Mouse (Mus musculus): ENCODE data around the gene Spns1. TPM values are rescaled to one million over a fixed set of nuclear protein-coding genes. Genes with fewer than 3 reads are reported as not detected.
"Not testable (repeated sequence)": the region's sequence is repeated elsewhere in the genome, so short reads cannot be mapped to it uniquely, and the experiment has no call there.

Gene Spns1
- polyA plus RNA-seq, 1 experiment from 2014 or later: 39.5 TPM

GRCm38 (mm10) chr7:126411061-126411460 lies 33.8 kb upstream of the Spns1 start:
- no peak overlapping the region for H3K4me2 ChIP-seq (replicated peaks; ENCODE audit: low read depth, low read length)
- H3K9me3 ChIP-seq (ENCODE audit: control insufficient read depth, low read depth, low read length): no peaks in the 10 kb centered on the region
- no peak overlapping the region for H3K4me3 ChIP-seq (ENCODE audit: low read depth, low read length)
- 94% methylated on average over 4 of the region's 4 CpGs for WGBS
- H3K27ac ChIP-seq (ENCODE audit: low read length): no peak overlapping the region
- H3K36me3 ChIP-seq (ENCODE audit: control insufficient read depth, insufficient read depth, low read length): no peaks in the 10 kb centered on the region
- H3K4me1 ChIP-seq (ENCODE audit: control insufficient read depth, insufficient read depth, low read length): no peaks in the 10 kb centered on the region
- H3K27me3 ChIP-seq (ENCODE audit: control insufficient read depth, insufficient read depth, low read length): no peaks in the 10 kb centered on the region
- no peak overlapping the region for H3K9ac ChIP-seq (replicated peaks; ENCODE audit: low read depth, low read length)
- ATAC-seq (ENCODE audit: insufficient number of reproducible peaks, insufficient read depth, low FRiP score, low read depth): no peak

GRCm38 (mm10) chr7:126408686-126409085 lies 31.4 kb upstream of the Spns1 start:
- WGBS: 76% methylated on average over 2 of the region's 2 CpGs
- Histone ChIP-seq H3K9ac (replicated peaks; ENCODE audit: low read depth, low read length) (no peak overlapping the region), H3K4me1 (ENCODE audit: control insufficient read depth, insufficient read depth, low read length) (no peaks in the 10 kb centered on the region), H3K4me2 (replicated peaks; ENCODE audit: low read depth, low read length) (no peak overlapping the region), H3K4me3 (ENCODE audit: low read depth, low read length) (no peak overlapping the region), H3K36me3 (ENCODE audit: control insufficient read depth, insufficient read depth, low read length) (no peaks in the 10 kb centered on the region), H3K9me3 (ENCODE audit: control insufficient read depth, low read depth, low read length) (no peaks in the 10 kb centered on the region), H3K27me3 (ENCODE audit: control insufficient read depth, insufficient read depth, low read length) (no peaks in the 10 kb centered on the region), H3K27ac (ENCODE audit: low read length) (no peak overlapping the region)
- no peak for ATAC-seq (ENCODE audit: insufficient number of reproducible peaks, insufficient read depth, low FRiP score, low read depth)

- H3K36me3 ChIP-seq (ENCODE audit: control insufficient read depth, insufficient read depth, low read length); H3K9me3 ChIP-seq (ENCODE audit: control insufficient read depth, low read depth, low read length); H3K9ac ChIP-seq (replicated peaks; ENCODE audit: low read depth, low read length); H3K27ac ChIP-seq (ENCODE audit: low read length); H3K4me2 ChIP-seq (replicated peaks; ENCODE audit: low read depth, low read length); H3K4me3 ChIP-seq (ENCODE audit: low read depth, low read length); H3K4me1 ChIP-seq (ENCODE audit: control insufficient read depth, insufficient read depth, low read length); ATAC-seq (ENCODE audit: insufficient number of reproducible peaks, insufficient read depth, low FRiP score, low read depth); H3K27me3 ChIP-seq (ENCODE audit: control insufficient read depth, insufficient read depth, low read length): not testable (repeated sequence)
- 84% methylated on average over 8 of the region's 8 CpGs for WGBS
These were observed 25.3 kb upstream of the Spns1 start for GRCm38 (mm10) chr7:126402518-126402917.

GRCm38 (mm10) chr7:126399548-126399947 lies 22.3 kb upstream of the Spns1 start:
- H3K4me3 ChIP-seq (ENCODE audit: low read depth, low read length): no peak overlapping the region
- no peak overlapping the region for H3K4me2 ChIP-seq (replicated peaks; ENCODE audit: low read depth, low read length)
- H3K9ac ChIP-seq (replicated peaks; ENCODE audit: low read depth, low read length): no peak overlapping the region
- no peaks in the 10 kb centered on the region for H3K27me3 ChIP-seq (ENCODE audit: control insufficient read depth, insufficient read depth, low read length)
- H3K4me1 ChIP-seq (ENCODE audit: control insufficient read depth, insufficient read depth, low read length): peaks cover 5% of the 10 kb centered on the region; the same call in 1 of the 2 replicates
- no peak for ATAC-seq (ENCODE audit: insufficient number of reproducible peaks, insufficient read depth, low FRiP score, low read depth)
- H3K27ac ChIP-seq (ENCODE audit: low read length): no peak overlapping the region
- no peaks in the 10 kb centered on the region for H3K9me3 ChIP-seq (ENCODE audit: control insufficient read depth, low read depth, low read length)
- WGBS: 11% methylated on average over 5 of the region's 5 CpGs
- no peaks in the 10 kb centered on the region for H3K36me3 ChIP-seq (ENCODE audit: control insufficient read depth, insufficient read depth, low read length)

- 88% methylated on average over 4 of the region's 4 CpGs for WGBS
- Histone ChIP-seq H3K4me2 (replicated peaks; ENCODE audit: low read depth, low read length) (no peak overlapping the region), H3K27ac (ENCODE audit: low read length) (no peak overlapping the region), H3K9ac (replicated peaks; ENCODE audit: low read depth, low read length) (no peak overlapping the region), H3K27me3 (ENCODE audit: control insufficient read depth, insufficient read depth, low read length) (no peaks in the 10 kb centered on the region), H3K9me3 (ENCODE audit: control insufficient read depth, low read depth, low read length) (no peaks in the 10 kb centered on the region), H3K4me1 (ENCODE audit: control insufficient read depth, insufficient read depth, low read length) (peaks cover 5% of the 10 kb centered on the region; the same call in 1 of the 2 replicates), H3K36me3 (ENCODE audit: control insufficient read depth, insufficient read depth, low read length) (no peaks in the 10 kb centered on the region), H3K4me3 (ENCODE audit: low read depth, low read length) (no peak overlapping the region)
- no peak for ATAC-seq (ENCODE audit: insufficient number of reproducible peaks, insufficient read depth, low FRiP score, low read depth)
These were observed 20.6 kb upstream of the Spns1 start for GRCm38 (mm10) chr7:126397822-126398221.

GRCm38 (mm10) chr7:126397221-126397620 lies 20.0 kb upstream of the Spns1 start:
- no peak for ATAC-seq (ENCODE audit: insufficient number of reproducible peaks, insufficient read depth, low FRiP score, low read depth)
- H3K4me3 ChIP-seq (ENCODE audit: low read depth, low read length): no peak overlapping the region; the same call in 1 of the 2 replicates
- WGBS: 51% methylated on average over 6 of the region's 6 CpGs

GRCm38 (mm10) chr7:126396298-126397119 lies 19.3 kb upstream of the Spns1 start, which contains the start of gene Nfatc2ip:
Gene Nfatc2ip (minus strand): TSS chr7:126396737.
- H3K4me2 ChIP-seq (replicated peaks; ENCODE audit: low read depth, low read length): peak within 1 kb of the TSS; percentile 85
- H3K27ac ChIP-seq (ENCODE audit: low read length): no peak within 1 kb of the TSS
- peaks cover 5% of the 10 kb centered on the region; the same call in 1 of the 2 replicates for H3K4me1 ChIP-seq (ENCODE audit: control insufficient read depth, insufficient read depth, low read length)
- peak within 1 kb of the TSS; percentile 88 for H3K4me3 ChIP-seq (ENCODE audit: low read depth, low read length)
- no peaks in the 10 kb centered on the region for H3K9me3 ChIP-seq (ENCODE audit: control insufficient read depth, low read depth, low read length)
- H3K27me3 ChIP-seq (ENCODE audit: control insufficient read depth, insufficient read depth, low read length): no peaks in the 10 kb centered on the region
- peak within 1 kb of the TSS; percentile 55 for H3K9ac ChIP-seq (replicated peaks; ENCODE audit: low read depth, low read length)
- no peaks in the 10 kb centered on the region for H3K36me3 ChIP-seq (ENCODE audit: control insufficient read depth, insufficient read depth, low read length)
- ATAC-seq (ENCODE audit: insufficient number of reproducible peaks, insufficient read depth, low FRiP score, low read depth): peak; percentile 100
- 1% methylated on average over 59 of the region's 59 CpGs for WGBS

More at GRCm38 (mm10) chr7:126397221-126397620, 20.0 kb upstream of the Spns1 start:
- H3K9me3 ChIP-seq (ENCODE audit: control insufficient read depth, low read depth, low read length): no peaks in the 10 kb centered on the region
- H3K4me1 ChIP-seq (ENCODE audit: control insufficient read depth, insufficient read depth, low read length): peaks cover 5% of the 10 kb centered on the region; the same call in 1 of the 2 replicates
- H3K4me2 ChIP-seq (replicated peaks; ENCODE audit: low read depth, low read length): peak overlapping the region; percentile 17; the same call in 1 of the 2 replicates
- H3K27me3 ChIP-seq (ENCODE audit: control insufficient read depth, insufficient read depth, low read length): no peaks in the 10 kb centered on the region
- H3K27ac ChIP-seq (ENCODE audit: low read length): no peak overlapping the region
- no peak overlapping the region for H3K9ac ChIP-seq (replicated peaks; ENCODE audit: low read depth, low read length)
- H3K36me3 ChIP-seq (ENCODE audit: control insufficient read depth, insufficient read depth, low read length): no peaks in the 10 kb centered on the region

GRCm38 (mm10) chr7:126392086-126392884 lies 15.0 kb upstream of the Spns1 start:
- not testable (repeated sequence) for H3K36me3 ChIP-seq (ENCODE audit: control insufficient read depth, insufficient read depth, low read length); H3K27ac ChIP-seq (ENCODE audit: low read length); H3K4me1 ChIP-seq (ENCODE audit: control insufficient read depth, insufficient read depth, low read length); H3K9ac ChIP-seq (replicated peaks; ENCODE audit: low read depth, low read length); H3K4me2 ChIP-seq (replicated peaks; ENCODE audit: low read depth, low read length); ATAC-seq (ENCODE audit: insufficient number of reproducible peaks, insufficient read depth, low FRiP score, low read depth); H3K27me3 ChIP-seq (ENCODE audit: control insufficient read depth, insufficient read depth, low read length); H3K4me3 ChIP-seq (ENCODE audit: low read depth, low read length); H3K9me3 ChIP-seq (ENCODE audit: control insufficient read depth, low read depth, low read length)
- WGBS: 92% methylated on average over 7 of the region's 7 CpGs
